Mouse (Mus musculus) right cerebral cortex, postnatal 14 days (tissue): ENCODE results near the gene Hnrnpf.

Experiments used
- DNase-seq: peaks from one replicate; pipeline ENCODE4 v3.0.0; 2022

Hnrnpf gene

GRCm38 (mm10) chr6:117892386-117892785, 7.7 kb upstream of the Hnrnpf start:
- no peak for DNase-seq

DNA sequence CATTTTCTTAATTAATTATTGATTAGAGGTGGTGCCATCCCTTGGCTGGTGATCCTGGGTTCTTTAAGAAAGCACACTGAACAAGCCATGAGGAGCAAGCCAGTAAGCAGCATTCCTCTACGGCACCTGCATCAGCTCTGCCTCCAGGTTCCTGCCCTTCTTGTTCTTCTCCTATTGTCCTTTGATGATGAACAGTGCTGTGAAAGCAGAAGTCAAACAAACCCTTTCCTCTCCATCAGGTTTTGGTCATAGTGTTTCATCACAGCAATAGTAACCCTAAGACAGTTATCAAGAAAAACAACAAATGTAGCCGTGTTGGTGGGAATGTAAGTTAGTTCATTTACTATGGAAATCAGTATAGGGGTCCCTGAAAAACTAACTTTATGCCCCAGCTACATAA, 6.7 kb upstream of the Hnrnpf start:
- no peak for DNase-seq

DNA sequence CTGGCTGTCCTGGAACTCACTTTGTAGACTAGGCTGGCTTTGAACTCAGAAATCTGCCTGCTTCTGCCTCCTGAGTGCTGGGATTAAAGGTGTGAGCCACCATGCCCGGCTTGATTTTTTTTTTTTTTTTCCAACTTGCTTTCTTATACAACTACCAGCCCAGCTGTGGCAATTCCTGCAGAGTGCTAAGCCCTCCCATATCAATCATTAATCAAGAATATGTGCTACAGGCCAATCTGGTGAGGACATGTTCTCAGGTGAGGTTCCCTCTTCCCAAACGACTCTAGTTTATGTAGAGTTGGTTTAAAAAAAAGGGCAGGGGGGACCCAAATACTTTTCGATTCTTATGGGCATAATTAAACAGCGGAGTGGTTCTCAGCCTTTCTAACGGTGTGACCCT, 2.3 kb upstream of the Hnrnpf start:
- DNase-seq = no peak

DNA sequence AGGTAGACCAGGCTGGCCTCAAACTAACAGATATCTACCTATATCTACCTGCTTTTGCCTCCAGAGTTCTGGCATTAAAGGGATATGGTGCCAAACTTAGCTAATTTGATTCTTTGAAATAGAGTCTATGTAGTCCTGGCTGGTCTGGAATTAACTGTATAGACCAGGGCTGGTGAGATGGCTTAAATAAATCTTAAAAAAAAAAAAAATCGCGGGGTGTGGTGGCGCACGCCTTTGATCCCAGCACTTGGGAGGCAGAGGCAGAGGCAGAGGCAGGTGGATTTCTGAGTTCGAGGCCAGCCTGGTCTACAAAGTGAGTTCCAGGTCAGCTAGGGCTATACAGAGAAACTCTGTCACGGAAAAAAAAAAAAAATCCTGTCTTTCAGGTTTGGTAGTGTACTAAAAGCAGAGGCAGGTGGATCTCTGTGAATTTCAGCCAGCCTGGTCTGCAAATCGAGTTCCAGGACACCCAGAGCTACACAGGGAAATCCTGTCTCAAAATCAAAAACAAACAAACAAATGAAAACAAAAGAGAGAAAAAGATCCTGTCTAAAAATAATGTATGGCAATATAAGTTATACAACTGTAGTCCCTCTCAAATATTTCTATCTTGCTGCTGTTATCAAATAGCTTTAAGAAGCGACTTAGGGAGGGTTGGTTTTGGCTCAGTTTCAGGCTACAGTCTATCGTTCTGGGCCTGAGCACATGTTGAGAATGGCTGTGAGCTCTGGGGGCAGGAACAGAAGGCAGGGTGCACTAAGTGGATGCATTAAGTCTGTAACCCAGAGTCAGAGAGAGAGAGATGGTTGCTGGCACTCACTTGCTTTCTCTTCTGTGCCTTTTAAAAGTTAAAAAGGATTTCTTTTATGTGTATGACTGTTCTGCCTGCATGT, 1.6 kb downstream of the Hnrnpf start:
- no peak for DNase-seq

DNA sequence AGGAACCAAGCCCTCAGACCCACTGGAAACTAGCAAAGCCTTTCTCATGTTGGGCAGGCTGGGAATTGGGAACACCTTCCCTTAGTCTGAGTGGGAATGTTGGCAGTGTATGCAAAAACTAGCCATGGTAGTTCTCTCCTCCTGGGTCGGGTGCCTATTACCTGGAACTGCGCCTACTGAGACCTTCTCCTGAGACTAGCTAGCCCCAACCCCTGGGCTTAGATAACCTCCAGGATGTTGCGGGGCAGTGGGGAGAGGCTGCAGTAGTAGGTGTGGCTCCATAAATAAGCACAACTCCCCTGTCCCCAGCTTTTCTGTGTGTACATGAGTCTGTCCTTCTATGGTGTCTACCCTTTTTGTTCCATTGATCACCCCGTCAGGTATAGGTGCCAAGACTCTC, 2.4 kb downstream of the Hnrnpf start:
- no peak for DNase-seq

DNA sequence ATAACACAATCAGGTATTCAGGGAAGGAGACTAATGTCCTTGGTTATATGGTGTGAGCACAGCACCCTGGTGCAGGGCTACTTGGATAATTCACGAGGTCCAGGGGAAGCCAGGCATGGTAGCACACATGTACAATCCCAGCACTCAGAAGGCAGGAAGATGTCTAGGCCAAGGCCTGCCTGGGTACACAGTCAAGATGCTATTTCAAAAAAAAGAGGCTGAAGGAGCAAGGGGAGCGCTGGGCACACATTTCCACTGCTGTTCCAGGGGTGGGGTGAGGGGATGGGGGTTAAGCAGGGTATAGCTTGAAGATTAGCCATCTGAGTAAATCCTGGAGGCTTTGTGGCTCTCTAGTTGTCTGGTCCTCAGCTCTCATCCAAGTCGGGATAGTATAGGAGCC, 3.7 kb downstream of the Hnrnpf start:
- no peak for DNase-seq

DNA sequence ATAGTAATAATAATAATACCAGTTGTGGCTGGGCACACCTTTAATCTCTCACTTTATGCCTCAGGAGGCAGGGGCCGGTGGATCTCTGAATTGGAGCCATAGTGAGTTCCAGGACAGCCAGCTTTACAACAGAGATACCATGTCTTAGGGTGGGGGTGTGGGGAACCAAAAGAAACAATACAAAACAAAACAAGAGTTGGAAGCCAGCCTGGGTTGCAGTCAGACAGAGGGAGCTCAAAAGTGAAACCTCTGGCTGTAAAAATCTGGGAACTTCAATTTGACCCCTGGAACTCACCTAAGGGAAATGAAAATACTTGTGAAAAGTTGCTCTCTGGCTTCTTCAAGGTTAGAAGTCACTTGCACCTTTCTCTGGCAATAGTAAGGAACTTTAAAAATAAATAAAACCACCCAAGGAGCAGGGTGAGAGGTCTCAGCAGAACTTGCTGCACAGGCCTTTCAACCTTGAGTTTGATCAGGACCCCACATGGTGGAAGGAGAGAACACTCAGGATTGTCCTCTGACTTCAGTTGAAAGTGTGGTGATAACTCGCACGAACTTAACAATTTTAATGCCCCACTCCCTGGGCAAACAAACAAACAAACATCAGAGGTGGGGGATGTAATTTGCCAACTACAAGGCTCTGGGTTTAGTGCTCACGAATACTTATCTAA, 5.3 kb downstream of the Hnrnpf start:
- DNase-seq = no peak

- peak; percentile 25 for DNase-seq
These were observed 5.9 kb downstream of the Hnrnpf start for GRCm38 (mm10) chr6:117906015-117906531.

DNA sequence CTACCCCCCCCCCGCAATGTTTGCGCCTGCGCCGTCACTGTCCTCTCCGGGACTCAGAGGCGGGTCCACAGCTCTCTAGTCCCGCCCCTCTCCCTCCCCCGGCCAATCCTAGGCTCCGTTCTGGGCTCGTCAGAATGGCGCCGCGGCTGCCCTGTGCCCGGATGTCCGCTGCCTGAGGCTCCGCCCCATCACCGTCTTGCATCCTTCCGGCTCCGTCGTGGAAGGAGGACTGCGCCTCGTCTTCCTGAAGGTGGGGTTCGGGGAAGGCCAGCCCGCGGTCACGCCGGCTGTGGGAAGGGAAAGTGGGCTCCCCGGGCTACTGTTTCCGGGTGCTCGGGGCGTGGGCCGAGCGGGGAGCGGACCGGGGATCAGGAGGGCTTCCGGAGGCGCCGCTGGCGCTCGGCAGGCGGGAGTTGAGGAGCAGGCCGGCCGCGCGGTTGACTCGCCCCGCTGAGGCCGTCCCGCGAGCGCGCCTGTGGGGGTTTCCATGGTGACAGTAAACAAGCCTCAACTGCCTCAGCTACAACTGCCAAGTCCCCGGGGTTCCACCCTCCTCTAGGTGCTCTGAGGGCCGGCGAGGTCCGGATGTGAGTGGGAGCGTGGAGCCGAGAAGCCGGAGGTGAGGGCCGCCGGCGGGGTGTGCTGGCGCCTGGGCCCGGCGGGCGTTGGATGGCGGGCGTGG, 6.6 kb downstream of the Hnrnpf start:
- DNase-seq = peak; percentile 97

DNA sequence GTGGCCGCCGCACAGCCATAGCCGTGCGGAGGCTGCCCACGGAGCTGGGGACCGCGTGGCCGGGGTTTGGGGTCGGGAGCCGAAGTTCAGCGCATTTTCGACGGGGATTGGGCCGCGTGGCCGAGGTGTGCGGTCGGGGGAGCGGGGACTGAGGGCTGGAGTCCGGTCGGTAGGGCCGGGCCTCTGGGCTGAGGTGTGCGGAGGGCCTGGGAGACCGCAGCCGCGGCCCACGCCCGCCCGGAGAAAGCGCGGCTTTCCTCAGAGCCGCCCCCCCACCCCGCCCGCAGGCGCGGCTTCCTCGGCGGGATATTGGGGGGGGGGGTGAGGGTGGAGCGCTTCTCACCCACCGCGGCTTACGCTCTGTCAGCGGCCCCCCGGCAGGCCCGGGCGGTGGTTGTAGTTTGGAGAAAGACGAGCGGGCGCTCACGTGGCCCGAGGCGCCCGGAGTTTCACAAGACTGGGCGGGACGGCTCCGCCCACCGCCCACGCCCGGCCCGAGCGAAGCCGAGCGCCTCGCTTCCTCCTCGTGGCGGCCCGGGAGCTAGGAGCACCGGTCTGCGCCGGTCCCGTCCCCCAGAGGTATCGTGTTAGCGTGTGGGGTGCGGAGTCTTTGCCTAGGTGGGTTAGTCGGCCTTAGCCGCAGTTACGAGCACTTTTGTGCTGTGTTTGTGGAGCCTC, 7.3 kb downstream of the Hnrnpf start:
- peak; percentile 74 for DNase-seq

- peak; percentile 19 for DNase-seq
These were observed 7.8 kb downstream of the Hnrnpf start for GRCm38 (mm10) chr6:117907979-117908355.

GRCm38 (mm10) chr6:117908424-117908900, 8.3 kb downstream of the Hnrnpf start:
- DNase-seq = no peak

DNA sequence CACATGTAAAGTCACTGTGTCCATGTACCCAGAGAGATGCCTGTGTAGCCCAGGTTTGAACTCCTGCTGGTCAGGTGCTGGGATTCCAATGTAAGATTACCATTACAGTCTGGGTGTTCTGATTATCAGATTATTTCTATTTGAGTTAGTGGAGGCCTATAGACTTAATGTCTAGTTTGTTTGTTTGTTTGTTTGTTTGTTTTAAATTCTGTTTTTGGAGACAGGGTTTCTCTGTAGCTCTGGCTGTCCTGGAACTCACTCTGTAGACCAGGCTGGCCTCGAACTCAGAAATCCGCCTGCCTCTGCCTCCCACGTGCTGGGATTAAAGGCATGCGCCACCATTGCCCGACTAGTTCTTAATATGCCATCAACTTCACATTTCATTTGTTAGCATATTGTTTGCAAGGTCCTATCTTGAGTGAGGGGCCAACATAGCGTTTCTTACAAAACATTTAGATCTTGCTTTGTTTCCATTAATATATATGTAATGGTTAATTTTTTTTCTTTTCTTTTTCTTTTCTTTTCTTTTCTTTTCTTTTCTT, 10.1 kb downstream of the Hnrnpf start:
- no peak for DNase-seq

- DNase-seq = no peak
These were observed 14.4 kb downstream of the Hnrnpf start for GRCm38 (mm10) chr6:117914541-117914940.

DNA sequence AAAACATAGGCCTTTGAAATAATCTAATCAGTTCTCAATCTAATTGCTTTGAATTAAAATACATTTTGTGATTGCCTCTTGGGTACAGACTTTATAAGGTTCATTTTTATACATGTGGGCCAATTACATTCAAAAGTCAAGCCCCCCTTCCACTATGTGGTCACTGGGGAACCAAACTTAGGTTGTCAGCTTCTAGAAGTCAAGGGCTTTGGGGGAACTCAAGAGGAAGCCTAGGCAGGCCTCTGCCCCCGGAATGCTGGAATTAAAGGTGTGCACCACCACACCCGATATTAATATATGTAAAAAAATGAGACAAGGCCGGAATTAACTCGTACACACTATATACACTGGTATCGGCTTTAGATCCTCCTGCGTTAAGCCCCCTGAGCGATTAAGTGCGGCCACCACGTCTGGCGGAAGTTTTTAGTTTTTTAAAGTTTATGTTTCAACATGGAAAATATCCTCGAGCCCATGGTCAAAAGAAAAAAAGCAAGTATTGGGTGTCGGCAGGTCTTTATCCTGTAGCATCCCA, 16.1 kb downstream of the Hnrnpf start:
- DNase-seq = no peak

DNA sequence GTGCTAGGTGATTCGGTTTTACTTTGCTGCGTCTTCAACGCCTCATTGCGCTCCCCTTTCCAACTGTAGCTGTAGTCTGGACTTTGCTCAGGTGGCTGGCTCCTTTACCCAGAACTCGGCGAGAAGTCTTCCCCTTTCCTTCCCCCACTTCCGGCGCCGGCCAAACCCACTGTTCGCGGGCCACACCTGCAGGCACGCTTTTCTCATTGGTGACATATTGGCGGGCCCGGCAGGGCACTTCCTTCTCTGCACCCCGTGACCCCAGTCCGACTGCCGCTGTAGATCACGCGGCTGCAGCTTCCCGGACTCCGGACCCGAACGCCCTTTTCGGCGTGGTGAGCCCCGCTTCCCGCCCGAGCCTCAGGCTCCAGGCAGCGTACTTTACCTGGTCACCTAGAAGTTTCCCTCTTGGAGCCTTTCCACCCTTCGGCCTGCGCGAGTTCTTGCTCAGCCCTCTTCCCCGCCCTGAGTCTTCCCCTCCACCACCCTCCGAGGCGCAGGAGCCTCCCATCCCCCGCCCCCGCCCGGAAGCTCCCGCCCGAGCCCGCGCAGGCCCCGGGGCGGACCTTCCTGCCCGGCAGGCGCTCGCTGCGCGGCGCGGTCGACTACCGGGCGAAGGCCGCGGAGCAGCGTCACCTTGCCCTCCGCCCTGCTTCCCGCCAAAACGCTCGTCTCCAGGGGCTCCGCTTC, 16.8 kb downstream of the Hnrnpf start:
- DNase-seq = peak; percentile 42

DNA sequence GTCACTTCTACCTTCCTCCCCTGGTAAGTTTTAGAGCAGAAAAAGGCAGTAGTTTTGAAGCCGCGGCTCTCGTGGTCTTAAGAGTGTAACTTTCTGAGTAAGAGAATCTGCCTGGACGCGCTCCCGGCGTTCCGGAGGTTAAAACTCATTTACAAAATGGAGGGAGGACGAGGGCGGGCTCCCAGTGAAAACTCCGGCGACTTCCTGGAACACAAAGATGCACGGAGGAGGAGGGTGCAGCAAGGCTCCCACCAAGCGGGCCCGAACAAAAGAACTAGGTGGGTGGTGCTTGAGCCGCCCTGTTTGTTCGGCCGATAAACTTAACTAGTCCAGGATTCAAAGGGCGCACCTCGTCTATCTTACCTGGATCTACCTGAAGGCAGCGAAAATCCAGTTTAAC, 17.5 kb downstream of the Hnrnpf start:
- peak; percentile 26 for DNase-seq

DNA sequence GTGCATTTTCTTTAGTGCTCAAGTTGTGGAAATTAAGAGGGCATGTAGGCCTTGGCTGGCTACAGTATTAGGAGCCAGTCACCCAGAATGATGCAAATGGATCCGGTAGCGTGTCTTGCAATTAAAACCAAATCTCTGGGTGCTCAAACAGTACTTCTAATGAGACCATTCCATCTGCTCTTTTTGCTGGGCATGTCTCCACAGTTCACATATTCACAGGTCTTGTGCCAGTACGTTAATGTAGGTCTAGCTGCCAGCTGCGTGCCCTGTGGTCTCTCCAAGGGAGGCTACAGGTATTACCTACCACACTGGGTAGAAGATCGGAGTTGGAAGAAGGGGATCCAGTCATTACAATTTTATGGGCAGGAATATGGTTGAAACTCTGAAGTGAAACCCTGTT, 17.9 kb downstream of the Hnrnpf start:
- DNase-seq = no peak

DNA sequence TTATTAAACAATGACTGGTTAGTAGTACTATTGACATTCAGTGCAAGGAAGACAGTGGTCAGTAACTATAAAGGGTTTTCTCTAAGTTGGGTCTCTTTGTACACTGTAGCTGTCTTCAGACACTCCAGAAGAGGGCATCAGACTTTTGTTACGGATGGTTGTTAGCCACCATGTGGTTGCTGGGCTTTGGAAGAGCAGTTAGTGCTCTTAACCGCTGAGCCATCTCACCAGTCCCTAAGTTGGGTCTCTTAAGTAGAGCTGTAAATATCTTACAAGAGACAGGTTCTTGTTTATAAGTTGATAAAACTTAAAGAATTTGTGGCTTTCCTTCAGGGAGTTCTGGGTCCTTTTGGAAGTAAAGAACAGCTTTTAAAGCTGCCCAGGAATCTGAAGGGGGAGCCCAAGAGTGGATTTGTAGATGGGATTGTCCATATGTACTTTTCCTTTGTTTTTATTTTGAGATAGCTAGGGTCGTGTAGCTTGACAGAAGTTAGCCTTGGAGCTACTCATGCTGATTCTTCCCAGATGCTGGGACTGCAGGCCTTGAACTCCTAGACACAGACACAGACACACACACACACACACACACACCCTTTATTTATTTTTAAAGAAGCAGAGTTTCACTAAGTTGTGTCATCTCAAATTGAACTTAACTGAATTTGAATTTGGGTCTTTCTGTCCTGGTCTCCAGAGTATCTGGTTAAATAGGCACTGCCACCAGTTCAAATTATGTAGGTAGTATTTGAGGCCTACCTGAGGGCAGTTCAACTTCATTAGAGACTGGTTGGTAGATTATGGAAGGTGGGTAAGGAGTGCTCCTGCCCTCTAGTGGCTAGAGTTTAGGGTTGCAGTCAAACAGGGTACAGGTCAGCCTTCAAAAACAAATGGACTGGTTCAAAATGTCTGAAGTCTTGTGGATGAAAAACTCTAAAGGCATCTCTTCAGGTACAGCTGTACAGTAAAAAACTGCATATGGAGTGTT, 20.8 kb downstream of the Hnrnpf start:
- no peak for DNase-seq

DNA sequence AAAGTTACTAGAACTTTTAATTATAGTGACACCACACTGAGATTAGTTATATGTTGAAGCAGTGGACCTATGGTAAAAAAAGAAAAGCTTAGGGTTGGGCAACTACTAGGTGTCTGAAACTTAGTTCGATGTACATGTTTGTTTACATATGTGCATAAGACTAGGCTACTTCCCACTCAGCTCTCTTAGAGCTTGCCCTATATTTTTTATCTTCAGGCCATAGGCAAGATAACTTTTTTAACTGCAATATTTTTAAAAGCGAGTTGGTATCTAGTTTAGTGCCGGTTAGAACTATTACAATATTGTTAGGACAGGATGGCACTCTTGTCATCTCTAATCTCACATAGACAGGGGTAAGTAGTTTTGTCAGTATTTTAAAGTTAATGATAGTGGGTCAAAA, 21.9 kb downstream of the Hnrnpf start:
- DNase-seq = no peak
